Mouse (Mus musculus) naive thymus-derived CD4-positive, alpha-beta T cell, adult 2 months (primary cell): Measurements from ENCODE around the gene Tbpl2.

Experiments
- DNase-seq: peaks from one replicate; pipeline ENCODE4 v3.0.0-alpha.2; 2011; ENCODE audit warnings: low read depth

Gene Tbpl2

GRCm38 (mm10) chr2:24096495-24096894 is at the start of gene Tbpl2:
Tbpl2 (minus strand) TSS chr2:24096595.
- DNase-seq, result no peak

GRCm38 (mm10) chr2:24134373-24134772 is 38.0 kb upstream of the Tbpl2 start:
- no peak for DNase-seq

GRCm38 (mm10) chr2:24109085-24109484 is 12.7 kb upstream of the Tbpl2 start:
- no peak for DNase-seq

DNA sequence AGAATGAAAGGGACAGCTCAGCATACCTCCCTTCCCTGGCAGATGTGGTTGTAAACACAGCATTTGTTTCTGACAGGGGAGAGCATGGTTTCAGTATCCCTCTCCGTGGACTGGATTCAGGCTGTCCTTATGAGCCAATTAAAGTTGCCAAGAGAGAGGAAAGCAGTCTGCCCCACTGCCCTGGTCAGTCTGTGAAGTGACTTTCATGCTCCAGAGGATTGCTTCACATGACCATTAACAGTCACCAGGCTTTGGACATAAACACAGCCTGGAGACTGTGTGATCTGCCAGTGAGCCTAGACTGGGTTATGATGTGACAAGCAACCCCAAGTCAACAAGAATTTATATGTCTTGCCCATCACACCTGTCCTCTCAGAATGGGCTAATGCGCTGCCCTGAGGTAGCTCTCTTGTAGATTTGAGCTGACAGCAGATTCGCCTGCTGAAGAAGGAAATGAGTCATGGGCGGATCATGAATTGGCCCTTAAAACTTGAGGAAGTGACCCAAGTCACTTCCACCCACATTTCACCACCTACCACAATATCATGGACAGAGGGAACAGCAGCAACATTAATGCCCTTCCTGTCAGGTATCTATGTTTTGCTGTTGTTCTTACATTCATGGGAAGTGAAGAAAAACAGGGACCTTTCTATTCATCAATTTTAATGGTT is 7.4 kb upstream of the Tbpl2 start:
- no peak for DNase-seq

DNA sequence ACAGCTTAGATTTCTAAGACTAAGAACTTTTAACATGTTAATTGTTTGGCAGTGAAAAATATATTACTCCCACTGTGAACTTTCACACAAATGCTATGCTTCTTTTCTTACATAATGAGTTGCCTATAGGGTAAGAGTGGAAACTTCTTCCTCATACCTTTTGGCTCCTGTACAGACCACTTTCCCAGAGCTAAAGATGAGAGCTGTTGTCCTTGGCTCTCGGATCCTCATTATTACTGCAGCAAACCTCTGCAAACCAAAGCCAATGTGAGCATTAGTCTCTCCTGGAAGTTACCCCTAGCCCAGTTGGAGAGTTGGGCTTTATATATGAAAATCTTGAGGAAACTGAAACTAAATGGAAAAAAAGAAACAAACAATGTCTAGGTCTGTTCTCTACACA is 5.5 kb downstream of the Tbpl2 start:
- no peak for DNase-seq

DNA sequence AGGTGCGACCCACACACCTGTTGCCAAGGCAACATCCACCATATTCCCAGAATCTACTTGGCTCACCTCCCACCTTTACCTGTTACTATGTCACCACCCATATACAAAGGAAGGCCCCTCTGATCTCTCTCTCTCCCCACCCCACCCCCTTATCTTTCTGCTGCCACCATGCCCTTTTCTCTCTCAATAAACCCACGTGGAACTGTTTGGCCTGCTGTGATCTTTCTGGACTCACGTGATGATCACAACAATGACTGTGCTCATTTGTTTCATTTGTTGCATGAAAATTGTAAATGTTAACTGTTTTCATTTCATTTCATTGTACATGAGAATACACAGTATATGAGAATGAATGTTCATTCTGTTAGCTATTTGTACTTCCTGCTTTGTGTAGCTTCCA is 45.9 kb downstream of the Tbpl2 start:
- no peak for DNase-seq

DNA sequence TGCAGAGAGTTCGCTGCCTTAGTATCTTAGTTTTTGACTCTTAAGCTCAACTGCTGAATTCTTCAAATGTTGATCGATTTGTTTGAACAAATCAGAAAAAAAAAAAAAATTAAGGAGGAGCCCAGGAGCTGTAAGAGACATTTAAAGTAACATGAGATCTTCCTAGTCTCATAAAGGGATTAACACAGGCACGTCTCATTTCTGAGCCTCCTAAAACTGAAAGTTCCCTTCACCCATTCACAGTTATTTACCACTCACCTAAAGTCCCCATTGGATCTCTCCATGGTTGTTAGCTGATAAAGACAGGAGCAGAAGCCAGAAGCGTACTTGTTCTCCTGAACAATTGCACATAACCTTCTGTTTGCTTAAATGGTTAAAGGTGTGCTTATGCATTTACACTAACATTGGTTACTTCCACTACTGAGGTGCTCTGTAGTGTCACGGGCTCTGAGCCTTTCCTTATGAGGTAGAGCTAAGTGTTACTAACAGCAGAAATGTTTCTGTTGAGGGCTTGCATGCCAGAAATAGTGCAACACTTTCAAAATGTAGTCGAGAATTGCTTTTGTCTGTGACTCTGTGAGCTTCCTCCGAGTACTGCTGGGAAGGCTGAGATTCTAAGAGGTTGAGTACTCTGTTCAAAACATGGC is 46.9 kb downstream of the Tbpl2 start, which contains the start of gene Hnmt:
TSS of gene Hnmt (minus strand) at position 51 of the 647 bp plus-strand sequence.
- no peak for DNase-seq

- no peak for DNase-seq
Observed at GRCm38 (mm10) chr2:24048480-24049097, 47.8 kb downstream of the Tbpl2 start.

GRCm38 (mm10) chr2:24047551-24048479 is 48.6 kb downstream of the Tbpl2 start:
- DNase-seq, result no peak

DNA sequence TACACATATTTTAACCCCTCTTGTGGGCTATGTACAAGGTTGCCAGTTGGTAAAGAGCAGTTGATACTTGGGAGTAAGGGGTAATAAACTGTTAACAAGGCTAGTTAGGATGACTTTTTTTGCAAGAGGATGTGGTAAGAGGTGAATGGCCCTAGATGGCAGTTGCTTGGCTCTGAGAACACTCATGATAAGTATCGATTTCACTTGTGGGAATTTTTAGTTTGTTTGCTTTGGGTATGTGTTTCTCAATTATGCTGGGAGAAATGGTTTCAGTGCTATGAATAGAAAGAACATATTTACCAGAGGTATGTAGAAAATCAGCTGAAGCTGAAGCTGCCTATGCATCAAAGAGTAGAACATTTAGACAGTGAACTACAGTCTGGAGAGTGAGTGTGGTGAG is 53.5 kb downstream of the Tbpl2 start:
- no peak for DNase-seq

DNA sequence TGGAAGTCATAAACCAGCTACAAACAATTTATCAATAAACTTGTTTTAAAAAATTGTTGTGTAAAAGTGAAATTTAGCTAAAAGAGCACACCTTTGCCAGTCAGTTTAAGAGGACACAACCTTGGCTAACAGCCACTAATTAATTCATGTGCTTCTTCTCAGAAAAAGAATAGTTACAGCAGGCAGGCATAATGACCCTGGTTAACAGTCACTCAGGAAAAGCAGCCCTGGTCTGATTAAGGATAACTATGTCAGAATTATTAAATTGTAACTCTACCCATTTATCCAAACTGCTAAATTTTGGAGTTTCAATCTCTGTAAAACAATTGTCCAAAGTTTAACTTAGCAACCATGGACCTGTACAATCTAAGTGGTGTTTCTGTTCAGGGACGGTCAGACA is 55.9 kb downstream of the Tbpl2 start:
- DNase-seq, result no peak
